Mouse (Mus musculus): Measurements from ENCODE around the gene Fkbp11. TPM values are rescaled to one million over a fixed set of nuclear protein-coding genes. Genes with fewer than 3 reads are reported as not detected.

The Fkbp11 gene
- total RNA-seq, 1 experiment from 2014 or later: 16.9 TPM

DNA sequence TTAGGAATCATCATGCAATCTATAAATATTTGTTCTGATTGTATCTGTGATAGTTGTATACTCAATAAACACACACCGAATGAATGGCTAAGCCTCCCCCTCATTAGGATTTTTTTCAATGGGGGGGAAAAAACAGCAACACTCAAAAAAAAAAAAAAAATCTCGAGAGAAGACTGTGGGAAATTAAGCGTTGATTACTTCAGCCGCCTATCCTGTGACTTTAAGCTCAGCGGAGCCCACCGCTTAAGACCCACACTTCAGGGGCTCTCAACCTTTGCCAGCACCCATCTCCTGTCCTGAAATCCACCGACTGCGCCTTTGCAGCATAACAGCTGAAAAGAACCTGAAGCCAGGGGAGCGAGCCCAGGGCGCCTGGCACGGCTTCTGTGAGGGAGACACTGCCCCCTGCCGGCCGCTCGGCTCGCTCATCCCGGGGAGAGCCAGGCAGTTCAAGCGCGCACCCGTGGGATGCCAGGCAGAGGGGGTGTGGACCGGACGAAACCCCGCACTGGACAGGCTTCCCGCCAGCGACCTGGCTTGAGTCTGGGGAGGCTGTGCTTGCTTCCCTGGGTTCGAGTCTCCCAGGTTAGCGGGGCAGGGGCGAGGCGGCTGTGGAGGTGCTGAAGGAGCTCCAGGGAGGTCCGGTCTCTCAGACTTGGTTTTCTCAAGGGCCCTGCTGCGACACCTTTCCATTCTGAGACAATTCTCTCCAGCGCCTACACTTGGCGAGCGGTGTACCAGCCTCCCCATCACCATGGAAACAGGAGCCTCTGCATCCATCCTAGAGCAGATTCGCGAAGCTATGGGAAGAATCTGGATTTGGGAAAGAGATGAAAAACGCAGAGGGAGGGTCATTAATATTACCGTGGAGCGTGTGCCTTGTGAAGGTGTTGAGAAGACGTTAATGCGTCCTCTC, 28.6 kb downstream of the Fkbp11 start:
- ATAC-seq (replicated peaks; ENCODE audit: low read depth, poor library complexity, severe bottlenecking): peak; percentile 99

DNA sequence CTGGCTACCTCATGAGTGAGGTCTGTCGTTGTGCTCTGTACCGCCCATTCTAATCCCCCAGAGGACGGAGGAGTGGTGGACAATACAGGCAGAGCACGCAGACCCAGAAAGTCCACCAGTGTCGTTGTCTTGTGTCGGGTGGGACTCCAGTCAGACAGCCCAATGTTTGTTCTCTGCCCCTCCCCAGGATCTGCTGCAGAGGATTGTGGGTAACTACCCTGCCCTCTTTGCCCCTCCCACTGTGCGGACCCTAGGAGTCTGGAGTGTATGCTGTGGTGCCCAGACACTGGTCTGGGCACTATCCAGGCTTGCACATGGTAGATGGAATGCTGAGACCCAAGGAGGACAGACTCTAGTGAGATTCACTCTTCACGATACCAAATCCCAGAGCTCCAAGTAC, 31.8 kb downstream of the Fkbp11 start:
- no peak for ATAC-seq (replicated peaks; ENCODE audit: low read depth, poor library complexity, severe bottlenecking)

DNA sequence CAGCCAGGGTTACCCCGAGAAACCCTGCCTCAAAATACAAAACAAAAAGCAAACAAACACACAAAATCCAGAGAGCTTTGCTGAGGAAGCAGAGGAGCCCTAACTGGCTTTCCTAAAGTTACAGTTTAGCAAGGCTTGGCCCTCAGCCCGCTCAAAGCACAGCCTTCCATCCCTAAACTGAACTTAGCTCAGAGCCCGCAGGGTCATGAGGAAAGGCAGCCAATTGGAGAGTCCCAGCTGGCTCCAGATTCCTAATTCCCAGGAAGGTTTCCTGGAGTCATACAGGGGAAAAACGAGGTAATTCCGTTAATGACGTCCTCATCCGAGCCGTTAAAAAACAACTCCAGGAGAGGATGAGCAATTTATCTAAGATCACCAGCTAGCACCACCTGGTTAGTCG, 32.3 kb downstream of the Fkbp11 start:
- no peak for ATAC-seq (replicated peaks; ENCODE audit: low read depth, poor library complexity, severe bottlenecking)

DNA sequence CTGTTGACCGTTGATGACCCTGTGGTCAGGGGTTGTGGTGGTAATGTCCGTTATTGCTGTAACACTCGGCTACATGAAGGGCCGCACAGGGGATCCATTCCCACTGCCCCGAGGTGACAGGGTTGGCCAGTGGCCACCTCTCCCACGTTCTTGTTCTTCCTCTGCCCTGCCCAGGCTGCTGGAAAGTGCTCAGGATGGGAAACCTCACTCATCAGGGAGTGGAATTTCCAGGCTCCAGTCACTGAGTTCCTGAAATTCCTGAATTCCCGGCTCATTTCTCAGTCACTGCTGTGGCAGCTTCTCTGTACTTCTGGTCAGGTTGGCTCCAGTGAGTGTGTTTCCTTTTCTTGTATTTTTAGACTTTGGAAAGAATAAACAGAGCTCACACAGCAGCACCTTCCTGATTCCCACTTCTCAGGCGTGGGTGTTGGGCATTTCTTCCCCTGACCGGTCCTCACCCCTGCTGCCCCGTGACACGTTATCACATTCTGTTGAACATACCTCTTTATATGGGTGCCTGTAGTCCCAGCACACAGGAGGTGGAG, 35.8 kb downstream of the Fkbp11 start:
- no peak for ATAC-seq (replicated peaks; ENCODE audit: low read depth, poor library complexity, severe bottlenecking)

DNA sequence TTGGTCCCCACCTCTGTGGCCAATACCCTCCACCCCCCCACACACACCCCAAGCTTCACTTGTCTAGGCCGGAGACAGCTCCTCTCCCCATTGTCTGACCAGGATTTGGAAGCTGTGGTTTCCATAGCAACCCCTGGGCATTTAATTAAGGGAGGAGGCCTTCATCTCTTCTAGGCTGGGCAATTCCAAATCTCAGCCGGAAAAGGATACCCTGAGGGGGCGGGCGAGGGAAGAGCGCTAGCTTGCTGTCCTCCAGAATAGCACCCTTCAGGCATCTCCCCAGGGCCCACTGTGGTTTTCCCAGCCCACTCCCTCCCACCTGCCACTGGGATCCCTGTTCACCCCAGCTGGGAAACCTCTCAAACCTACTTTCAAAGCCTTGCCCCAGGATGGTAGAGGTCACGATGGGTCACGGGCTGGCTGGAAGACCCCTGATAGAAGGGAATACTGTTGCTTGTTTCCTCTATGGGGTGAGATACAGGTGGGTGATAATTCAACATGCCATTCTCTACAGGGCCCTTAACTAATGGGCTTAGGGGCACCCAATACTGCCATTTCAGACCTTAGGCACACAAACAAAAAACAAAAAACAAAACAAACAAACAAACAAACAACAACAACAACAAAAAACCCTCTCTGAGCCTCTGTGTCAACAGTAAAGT, 36.4 kb downstream of the Fkbp11 start:
- no peak for ATAC-seq (replicated peaks; ENCODE audit: low read depth, poor library complexity, severe bottlenecking)

DNA sequence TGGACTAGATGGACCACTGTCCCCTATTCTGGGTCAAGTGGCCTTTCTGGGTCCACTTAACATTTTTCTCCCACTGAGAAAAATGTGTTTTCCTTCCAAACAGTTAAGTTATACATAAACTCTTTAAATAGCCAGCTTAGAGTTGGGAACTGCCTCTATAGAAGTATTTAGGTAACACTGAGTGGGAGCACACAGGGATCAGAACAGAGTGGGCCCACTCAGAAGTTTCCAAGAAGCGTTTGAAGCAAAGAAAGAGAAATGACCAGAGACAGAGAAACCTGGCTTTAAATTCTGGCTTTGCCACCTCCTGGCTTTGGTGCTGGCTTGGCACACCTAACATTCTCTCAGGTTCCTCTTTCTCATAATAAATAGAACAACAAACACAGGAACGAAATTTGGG, 38.3 kb downstream of the Fkbp11 start:
- ATAC-seq (replicated peaks; ENCODE audit: low read depth, poor library complexity, severe bottlenecking): no peak

GRCm38 (mm10) chr15:98685926-98686325, 42.1 kb downstream of the Fkbp11 start:
- no peak for ATAC-seq (replicated peaks; ENCODE audit: low read depth, poor library complexity, severe bottlenecking)

GRCm38 (mm10) chr15:98683746-98684145, 44.3 kb downstream of the Fkbp11 start:
- ATAC-seq (replicated peaks; ENCODE audit: low read depth, poor library complexity, severe bottlenecking): peak; percentile 56; the same call in 1 of the 2 replicates

GRCm38 (mm10) chr15:98683177-98683576, 44.8 kb downstream of the Fkbp11 start:
- no peak; the same call in 1 of the 2 replicates for ATAC-seq (replicated peaks; ENCODE audit: low read depth, poor library complexity, severe bottlenecking)

DNA sequence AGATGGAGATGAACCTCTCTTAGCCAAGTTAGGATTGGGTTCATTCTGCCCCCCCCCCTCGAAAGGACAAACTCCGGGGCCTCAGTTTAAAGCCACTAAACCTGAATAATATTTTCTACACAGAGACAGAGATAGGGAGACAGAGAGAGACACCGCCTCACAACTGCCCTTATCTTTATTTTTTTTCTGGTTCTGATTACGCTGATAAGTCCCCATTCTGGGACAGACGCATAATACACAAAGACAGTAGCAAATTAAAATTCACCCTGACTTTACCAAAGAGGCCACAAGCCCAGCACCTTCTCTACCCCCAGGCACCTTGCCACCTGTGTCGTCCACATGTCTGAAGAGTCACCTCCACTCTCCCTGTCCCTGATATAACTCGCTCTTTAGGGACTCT, 46.4 kb downstream of the Fkbp11 start:
- ATAC-seq (replicated peaks; ENCODE audit: low read depth, poor library complexity, severe bottlenecking): no peak

- no peak for ATAC-seq (replicated peaks; ENCODE audit: low read depth, poor library complexity, severe bottlenecking)
Measured at GRCm38 (mm10) chr15:98680660-98681059, 47.3 kb downstream of the Fkbp11 start.

DNA sequence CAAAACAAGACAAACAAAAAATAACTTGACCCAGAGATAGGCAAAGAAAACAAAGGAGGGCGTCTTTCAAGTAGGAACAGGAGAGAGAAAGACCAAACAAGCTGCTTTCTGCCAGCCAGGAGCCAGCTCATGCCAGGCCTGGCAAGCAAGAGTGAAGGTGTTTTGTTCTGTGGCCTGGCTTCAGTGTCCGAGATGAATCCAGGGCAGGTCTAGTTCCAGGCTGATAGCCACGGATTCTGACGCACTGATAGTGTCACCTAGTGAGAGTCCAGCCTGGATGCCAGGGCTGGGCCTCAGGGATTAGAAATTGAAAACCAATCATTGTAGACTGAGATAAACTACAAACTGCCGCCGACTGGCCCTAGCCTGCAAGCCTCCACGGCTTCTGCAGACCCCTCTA, 50.0 kb downstream of the Fkbp11 start:
- ATAC-seq (replicated peaks; ENCODE audit: low read depth, poor library complexity, severe bottlenecking): no peak

- peak; percentile 98 for ATAC-seq (replicated peaks; ENCODE audit: low read depth, poor library complexity, severe bottlenecking)
Measured at GRCm38 (mm10) chr15:98676940-98677728, 50.9 kb downstream of the Fkbp11 start, which contains the start of gene Rnd1. Gene Rnd1 (minus strand): TSS chr15:98677461.

- no peak for ATAC-seq (replicated peaks; ENCODE audit: low read depth, poor library complexity, severe bottlenecking)
Measured at GRCm38 (mm10) chr15:98676471-98676870, 51.5 kb downstream of the Fkbp11 start.

- ATAC-seq (replicated peaks; ENCODE audit: low read depth, poor library complexity, severe bottlenecking): no peak
Measured at GRCm38 (mm10) chr15:98675634-98676250, 52.3 kb downstream of the Fkbp11 start.

GRCm38 (mm10) chr15:98674994-98675545, 52.9 kb downstream of the Fkbp11 start:
- no peak for ATAC-seq (replicated peaks; ENCODE audit: low read depth, poor library complexity, severe bottlenecking)
